Mouse (Mus musculus) layer of hippocampus, postnatal 25 days (tissue): ENCODE results near the gene Mlh1. TPM values are rescaled to one million over a fixed set of nuclear protein-coding genes. Genes with fewer than 3 reads are reported as not detected.

Experiments
- DNase-seq, 2 experiments: peaks; one replicate each; pipeline ENCODE4 v3.0.0; 2022; ENCODE audit warnings: mixed read lengths in 2 of 2, low spot score in 1 of 2; ENCODE audit errors: extremely low spot score in 1 of 2
- total RNA-seq, 2 experiments: library from RNA; stranded (reverse); gene quantifications; 2 replicates each; pipeline ENCODE4 v1.2.3; 2021

The Mlh1 gene
- total RNA-seq = 10 to 100 TPM; 14.5 to 19.6 TPM

DNA sequence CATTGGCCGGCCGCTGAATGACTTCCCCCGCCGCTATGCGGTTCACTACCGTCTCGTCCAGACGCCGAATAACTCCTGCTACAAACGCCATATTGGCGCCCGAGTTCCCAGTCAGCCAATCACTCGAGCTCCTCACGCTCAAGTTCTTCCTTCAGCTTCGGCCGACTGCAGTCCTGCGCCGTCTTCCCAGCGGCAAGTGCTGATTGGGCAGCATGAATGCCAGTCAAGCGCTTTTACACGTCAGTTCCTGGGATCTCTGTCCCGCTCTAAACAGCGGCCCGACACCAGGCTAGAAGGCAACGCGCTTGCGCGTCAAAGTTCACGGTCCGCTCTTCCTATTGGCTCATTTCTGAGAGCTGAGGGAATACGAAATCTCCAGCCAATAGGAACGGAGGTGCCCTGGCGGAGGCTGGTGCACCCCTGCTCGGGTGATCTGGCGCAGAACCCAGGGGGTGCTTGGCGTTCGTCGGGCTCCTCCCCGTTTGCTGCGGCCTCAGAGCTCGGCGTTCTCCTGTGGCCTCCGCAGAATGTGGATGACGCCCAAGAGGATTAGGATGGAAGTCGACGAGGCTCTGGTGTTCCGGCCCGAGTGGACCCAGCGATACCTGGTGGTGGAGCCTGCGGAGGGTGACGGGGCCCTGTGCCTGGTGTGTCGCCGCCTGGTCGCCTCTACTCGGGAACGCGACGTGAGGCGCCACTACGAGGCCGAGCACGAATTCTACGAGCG lies at the start of gene Mlh1, which contains the start of gene Epm2aip1:
Gene Mlh1 (minus strand): TSS at position 358 of the 727 bp plus-strand sequence.
Gene Epm2aip1 (plus strand): TSS at position 496 of the 727 bp plus-strand sequence.
- peak; percentile 92 to 99 for DNase-seq

DNA sequence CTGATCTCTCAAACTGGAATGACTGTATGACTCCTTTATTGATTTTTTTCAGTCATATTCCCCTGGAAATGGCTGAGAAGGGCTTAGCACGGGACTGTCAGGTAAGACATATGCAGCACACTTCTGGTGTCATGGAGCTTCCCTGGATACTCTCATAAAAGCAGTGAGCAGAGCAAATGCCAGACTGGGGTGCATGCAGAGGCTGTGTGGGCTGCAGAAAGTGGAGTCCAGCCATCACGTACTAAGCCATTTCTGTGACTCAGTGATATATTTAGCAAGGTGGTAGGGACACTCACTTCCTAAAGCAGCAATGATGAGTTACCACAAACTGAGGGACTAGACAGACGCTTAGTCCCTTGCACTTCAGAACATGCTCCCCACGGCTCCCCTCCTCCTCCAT lies 49.3 kb upstream of the Mlh1 start:
- DNase-seq = no peak

DNA sequence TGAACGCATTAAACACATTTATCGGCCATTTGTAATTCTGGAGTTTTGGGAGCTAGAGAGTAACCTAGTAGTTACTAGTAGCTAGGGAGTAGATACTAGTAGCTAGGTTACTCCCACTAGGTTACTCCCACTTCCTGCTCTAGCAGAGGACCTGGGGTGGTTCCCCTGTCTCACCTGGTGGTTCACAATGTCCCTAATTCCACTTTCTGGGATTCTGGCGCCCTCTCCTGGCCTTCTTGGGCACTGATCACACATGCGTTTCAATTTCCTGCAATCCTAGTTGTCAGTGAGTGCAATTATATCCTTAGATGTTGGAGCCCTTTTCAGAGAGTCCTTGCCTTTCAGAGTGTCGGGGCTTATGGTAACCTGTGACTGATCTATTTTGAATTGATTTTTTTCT lies 42.6 kb upstream of the Mlh1 start:
- peak; percentile 57 to 82 for DNase-seq

DNA sequence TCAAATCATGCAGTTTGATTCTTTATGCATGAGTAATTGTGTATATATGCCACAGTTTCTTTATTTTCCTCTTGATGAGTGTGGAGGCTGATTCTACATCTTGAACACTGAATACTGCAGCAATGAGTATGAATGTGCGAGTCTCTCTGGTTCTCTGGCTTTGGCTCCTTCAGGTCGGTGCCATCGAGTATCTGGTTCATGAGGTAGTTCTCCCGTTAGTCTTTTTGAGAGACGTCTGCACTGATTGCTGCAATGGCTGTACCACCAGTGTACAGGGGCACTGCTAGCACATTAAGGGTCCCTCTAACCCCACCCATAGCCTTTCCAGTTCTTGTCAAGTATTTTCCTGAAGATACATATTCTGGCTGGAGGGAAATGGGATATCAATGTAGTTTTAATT lies 42.2 kb upstream of the Mlh1 start:
- DNase-seq = no peak

DNA sequence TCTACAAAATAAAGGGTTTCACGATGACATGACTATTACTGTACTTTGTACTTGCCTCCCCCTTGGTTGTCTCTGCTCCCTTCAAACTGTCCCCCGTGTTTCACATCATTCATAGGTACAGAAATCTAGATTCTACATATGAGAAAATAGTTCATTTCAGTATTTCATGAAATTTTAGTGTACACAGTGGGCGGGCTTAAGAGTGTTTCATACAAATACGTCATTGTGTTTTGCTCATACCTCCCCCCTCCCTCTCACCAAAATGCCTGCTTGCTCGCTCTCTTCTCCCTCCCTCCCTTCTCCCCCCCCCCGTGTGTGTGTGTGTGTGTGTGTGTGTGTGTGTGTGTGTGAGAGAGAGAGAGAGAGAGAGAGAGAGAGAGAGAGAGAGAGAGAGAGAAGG lies 41.7 kb upstream of the Mlh1 start:
- DNase-seq = no peak

DNA sequence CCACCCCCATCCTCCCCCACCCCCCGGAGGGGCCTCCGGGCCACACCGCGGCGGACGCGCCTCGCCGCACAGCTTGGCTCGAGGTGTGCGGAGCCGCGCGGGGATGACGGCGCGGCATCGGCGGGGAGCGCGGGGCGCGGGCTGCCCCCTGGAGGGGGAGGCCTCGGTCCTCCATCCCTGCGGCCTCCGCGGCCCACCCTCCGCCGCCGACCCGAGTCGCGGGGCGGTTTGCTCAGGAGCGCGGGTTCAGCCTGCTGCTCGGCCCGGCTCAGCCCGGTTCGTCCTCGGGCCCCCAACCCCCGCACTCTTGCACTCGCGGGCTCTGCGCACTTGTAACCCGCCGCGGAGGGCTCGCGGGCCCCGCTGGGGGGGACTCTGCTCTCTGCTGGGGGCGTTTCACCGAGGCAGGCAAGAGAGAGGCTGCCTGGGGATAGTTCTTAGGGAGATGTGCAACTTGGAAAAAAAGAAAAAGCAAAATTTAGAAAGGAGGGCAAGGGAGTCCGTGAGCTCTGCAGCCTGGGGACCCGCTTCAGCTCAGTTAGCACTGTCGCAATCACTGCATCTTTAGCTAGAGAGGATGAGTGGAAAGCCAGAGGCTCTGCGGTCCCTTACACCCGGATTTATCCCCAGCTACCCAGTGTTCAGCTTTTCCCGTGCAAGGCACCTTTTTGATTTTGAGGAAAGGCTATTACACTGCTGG lies 41.0 kb upstream of the Mlh1 start:
- peak in 1 of 2 experiments; percentile 39 for DNase-seq

DNA sequence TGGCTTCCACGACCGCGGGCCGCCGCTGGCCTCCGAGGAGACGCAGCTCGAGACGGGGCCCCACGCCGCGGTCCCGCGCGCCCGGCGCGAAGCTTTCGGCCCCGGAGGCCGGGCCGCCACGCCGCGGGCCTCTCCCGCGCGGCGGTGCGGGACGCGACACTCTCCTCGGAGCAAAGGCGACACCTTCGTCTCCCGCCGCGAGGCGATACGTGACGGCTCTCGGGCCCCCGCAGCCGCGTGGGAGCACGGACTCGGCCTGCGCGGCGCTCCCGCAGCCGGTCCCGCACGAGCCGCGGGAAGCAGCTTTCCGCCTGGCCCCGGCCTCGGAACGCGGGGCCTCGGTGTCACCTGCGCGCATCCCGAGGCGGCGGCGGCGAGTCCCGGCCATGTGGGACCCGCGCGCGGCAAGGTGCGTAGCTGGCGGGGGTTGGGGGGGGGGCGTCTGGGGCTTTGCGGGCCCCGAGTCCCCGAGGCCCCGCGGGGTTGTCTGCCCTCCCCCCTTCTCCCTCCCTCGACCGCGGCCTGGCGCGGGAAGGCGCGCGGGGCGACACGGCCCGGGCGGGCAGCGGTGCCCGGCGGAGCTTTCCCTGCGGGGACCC lies 40.4 kb upstream of the Mlh1 start:
- DNase-seq = no peak

DNA sequence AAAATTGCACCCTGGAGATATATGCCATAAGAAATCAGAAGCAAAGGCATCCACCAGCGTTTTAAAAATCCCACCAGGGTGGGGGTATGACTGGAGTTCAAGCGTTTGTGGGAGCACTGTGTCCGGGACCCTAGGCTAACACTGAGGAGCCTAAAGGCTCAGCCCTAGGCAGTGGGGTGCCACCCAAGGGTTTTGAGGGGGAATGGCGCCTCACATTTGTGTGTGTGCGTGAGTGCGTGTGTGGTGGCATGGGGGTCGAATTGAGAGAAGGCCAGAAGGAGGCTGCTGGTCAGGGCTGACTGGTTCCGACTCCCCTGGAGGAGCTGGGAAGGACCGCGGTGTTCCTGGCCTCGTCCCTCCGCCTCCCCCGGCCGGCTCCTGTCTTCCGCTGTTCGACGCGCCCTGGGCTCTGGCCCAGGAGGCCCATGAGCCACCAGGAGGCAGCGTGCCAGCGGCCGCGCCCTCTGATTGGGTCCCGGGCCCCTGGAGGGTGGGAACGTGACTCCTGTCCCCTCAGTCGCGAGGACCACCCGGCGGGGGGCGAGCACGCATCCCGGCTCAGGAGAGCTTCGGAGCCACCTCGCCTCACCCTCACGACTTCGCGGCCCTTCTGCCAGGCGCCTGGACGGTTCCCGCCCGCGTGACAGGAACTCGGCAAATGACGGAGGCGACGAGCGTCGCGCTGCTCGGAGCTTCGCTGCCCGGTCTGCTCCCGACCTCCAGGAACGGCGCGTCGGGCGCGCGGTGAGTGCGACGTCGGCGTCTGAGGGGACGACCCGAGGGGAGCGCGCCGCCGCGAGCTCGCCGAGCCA lies 39.6 kb upstream of the Mlh1 start, which contains the start of gene Trank1:
Gene Trank1 (plus strand): TSS at position 709 of the 812 bp plus-strand sequence.
- peak; percentile 36 to 48 for DNase-seq

DNA sequence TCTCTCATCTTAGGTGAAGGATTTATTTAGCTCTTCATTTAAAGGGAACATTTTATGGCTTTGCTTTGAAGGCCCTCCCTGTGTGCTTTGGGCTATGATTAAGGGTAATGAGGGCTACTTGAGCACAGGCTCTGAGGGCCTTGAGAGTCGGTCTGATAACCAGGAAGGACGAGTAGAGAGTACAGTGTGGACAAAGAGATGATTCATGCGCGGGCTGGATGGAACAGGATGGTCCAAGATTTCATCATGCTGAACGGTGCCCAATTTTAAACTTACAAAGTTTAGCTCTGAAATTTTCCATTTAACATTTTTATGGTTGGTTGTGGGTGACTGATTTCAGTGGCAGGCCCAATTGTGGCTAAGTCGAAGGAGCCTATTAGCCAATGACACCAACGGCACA lies 34.6 kb upstream of the Mlh1 start:
- no peak for DNase-seq

DNA sequence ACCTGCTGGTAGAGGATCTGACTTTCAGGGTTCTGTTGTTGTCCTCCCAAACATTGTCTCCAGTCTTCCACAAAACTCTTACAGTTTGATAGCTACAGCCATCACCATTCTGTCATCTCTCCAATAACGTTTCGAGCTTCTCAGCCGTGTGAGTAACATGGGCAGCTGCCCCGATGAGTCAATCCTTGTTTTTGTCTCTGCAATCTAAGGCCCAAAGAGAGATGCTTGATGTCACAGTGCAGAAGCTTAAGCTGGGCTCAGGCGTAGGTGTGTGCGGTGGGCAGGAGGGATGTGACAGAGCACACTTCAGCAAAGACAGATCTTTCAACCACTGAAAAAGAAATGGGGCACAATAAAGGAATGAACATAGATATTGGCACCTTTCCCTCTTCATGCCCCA lies 32.4 kb upstream of the Mlh1 start:
- no peak for DNase-seq

DNA sequence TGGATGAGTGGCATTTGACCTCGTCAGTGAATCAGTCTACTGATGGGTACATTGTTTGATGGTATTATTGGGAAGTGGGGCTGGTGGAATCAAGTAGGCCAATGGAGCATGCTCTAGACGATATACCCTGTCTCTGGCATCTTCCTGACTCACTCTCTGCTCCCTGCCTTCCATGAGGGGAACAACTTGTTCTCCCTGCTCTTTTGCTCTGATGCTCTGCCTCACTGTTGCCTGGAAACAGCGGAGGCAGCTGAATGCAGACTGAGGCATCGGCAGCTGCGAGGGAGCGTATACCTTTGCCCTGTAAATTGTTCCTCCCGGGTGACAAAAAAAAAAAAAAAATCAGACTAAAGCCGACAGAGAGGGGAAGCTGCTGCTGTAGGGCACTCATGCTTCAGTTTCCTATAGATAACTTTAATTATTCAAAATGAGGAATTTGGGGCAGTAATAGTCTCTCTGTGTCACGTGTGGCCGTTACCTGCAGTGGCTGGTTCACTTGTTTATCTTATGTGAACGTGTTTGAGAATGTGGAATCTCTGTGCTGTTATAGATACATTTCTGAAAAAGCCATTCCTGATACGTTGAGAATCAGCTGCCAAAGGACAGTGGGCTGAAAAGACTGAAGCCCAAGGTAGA lies 30.7 kb upstream of the Mlh1 start:
- DNase-seq = no peak

DNA sequence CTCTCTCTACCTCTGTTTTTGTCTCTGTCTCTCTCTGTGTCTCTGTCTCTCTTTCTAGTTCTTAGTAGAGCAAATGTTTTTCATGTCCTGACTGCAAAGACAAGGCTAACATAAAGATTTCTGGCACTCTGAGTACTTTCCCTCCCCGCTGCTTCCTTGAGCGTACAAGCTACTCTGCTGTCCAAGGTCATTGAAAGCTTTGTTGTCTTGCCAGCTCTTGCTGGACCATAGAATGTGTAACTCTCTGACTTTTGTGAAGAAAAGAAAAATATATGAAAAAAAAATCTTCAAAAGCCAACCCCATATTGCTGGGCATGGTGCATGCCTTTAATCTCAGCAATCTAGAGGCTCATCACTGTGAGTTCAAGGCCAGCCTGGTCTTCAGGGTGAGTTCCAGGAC lies 27.0 kb upstream of the Mlh1 start:
- DNase-seq = no peak

DNA sequence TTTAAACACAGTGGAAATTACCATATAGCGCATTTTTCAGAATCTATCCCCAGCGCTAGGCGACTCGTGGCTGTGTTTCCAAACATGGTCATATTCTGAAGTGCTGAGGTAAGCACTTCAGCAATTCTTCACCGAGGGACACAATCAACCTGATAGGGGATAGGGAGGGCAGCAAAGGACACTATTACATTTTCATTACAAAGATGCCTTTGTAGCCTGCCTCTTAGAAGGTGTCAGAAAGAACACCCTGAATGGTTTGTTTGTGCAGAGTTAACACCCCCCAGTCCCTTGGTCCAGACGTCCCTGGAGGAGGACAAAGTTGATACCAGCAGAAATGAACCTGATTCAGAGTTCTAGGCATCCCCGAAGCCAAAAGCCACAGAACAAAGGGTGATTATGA lies 24.8 kb upstream of the Mlh1 start:
- DNase-seq = no peak

DNA sequence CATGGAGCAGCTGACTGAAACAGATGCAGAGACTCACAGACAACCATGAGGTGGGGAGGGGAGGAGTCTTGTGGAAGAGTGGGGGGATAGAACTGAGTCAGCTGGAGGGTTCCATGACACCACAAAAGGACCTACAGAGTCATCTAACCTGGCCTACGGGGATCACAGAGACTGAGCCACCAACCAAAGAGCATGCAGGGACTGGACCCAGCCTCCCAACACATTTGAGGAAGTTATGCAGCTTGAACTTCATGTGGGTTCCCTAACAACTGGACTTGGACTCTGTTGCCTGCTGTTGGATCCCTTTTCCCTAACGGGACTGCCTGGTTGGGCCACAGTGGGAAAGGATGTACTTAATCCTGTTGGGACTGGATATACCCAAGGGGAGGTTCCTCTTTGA lies 23.7 kb upstream of the Mlh1 start:
- no peak for DNase-seq

DNA sequence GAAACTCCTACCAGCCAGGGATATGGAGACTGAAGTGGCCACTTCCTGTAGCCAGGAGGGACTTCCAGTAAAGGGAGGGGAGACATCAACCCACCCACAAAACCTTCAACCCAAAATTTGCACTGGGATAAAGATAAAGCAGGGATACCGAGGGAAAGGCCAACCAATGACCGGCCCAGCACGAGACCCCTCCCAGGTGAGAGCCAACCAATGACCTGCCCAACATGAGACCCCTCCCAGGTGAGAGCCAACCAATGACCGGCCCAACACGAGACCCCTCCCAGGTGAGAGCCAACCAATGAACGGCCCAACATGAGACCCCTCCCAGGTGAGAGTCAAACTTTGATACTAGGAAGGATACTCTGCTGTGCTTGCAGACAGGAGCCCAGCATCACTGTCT lies 23.3 kb upstream of the Mlh1 start:
- DNase-seq = no peak

DNA sequence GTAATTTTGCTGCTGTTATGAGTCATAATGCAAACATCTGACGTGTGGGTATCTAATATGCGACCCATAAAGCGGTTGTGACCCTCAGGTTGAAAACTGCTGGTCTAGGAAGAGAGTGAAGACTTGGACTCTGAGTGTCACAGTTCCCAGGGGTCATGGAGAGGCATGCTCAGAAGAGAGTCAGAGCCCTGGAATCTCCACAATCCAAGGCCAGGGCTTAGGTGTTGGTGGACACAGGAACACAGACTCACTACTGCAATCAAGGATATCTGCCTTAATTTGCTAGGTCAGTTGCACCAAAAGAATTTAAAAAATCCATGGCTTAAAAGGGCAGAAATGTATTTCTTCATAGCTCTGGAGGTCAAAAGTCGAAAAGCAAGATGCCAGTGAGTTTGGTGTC lies 21.6 kb upstream of the Mlh1 start:
- no peak for DNase-seq

DNA sequence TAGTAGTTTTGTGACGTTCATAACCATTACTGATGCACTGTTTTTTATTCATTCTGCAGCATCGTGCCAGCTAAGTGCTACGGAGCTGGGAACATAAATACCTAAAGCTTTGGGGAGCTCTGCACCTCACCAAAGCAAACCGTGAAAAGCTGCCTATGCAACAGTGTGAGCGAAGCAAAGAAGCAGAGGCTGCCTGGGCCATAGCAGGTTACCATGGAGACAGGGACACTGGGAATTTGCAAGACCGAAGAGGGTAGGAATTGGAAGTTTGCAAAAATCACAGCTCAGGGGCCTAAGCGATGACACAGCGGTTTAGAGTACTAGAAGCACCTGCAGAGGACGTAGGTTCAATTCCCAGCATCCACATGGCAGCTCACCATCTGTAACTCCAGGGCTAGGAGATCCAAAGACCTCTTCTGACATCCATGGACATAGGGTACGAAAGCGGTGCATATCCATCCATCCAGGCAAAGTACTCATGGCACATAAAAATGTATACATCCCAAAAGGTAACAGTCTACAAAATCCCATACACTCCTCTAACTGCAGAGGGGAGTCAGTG lies 19.0 kb upstream of the Mlh1 start:
- DNase-seq = no peak

DNA sequence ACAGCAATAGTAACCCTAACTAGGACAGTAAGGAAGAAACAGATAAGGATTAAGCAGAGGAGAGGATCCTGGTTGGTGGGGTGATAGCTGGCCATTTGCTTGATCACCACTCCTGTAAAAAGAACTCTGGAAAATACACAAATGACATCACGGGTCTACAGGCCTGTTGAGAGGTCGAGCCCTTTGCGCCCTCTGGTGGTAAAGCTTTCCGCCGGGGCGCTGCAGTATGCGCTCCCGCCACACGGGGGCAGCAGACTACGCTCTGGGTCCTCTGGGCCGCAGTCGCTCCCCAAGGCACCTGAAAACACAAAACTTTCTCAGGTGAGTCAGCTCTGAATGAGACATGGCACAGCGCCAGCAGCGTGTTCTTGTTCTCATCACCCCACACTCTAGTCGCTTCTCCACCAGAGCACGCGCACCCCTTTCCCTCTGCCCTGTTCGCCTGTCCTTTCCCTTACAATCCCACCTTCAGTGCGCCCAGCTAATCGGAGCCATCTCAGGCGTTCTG lies 18.3 kb upstream of the Mlh1 start:
- DNase-seq = peak; percentile 96 to 99

DNA sequence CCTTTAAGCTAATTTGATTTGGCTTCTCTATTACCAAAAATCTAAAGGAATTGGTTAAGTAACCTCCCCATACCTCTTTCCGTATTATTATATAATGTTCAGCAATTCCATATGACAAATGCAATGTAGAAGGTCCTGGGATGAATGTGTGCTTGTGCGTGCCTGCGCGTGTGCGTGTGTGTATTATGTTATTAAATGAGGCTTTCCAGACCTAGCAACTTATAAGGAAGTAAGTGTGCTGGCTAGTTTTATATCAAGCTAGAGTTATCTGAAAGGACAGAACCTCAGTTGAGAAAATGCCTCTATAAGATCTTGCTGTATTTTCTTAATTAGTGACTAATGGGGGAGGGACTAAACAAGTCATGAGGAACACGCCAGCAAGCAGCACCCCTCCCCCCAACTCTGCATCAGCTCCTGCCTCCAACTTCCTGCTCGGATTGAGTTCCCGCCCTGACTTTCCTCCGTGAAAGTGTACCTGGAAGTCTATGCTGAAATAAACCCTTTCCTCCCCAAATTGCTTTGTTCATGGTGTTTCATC lies 17.8 kb upstream of the Mlh1 start:
- no peak for DNase-seq
